Mouse (Mus musculus) kidney, adult 2 months (tissue): ENCODE measurements around the gene Ino80. TPM values are rescaled to one million over a fixed set of nuclear protein-coding genes. Genes with fewer than 3 reads are reported as not detected.

Experiments used
- DNase-seq: peaks from one replicate; pipeline ENCODE4 v3.0.0; 2021
- H3K27ac ChIP-seq: fragments of 200-500 bp; 2 replicates; pipeline ENCODE4 v1.5.1; 2012; ENCODE audit warnings: low read depth, low read length, control low read depth, inconsistent platforms; ENCODE audit not compliant: insufficient read depth
- H3K27me3 ChIP-seq: fragments of 200-500 bp; replicated peaks from 2 replicates; pipeline ENCODE4 v1.6.1; 2012; ENCODE audit warnings: mild to moderate bottlenecking, moderate library complexity, low read length, inconsistent platforms; ENCODE audit not compliant: control insufficient read depth, insufficient read depth
- H3K36me3 ChIP-seq: fragments of 200-500 bp; 2 replicates; pipeline ENCODE4 v1.6.1; 2012; ENCODE audit warnings: mild to moderate bottlenecking, moderate library complexity, low read length, inconsistent platforms; ENCODE audit not compliant: control insufficient read depth, insufficient read depth
- H3K4me1 ChIP-seq: fragments of 200-500 bp; 2 replicates; pipeline ENCODE4 v1.6.1; 2011; ENCODE audit warnings: low read length; ENCODE audit not compliant: control insufficient read depth, insufficient read depth
- H3K4me3 ChIP-seq: fragments of 200-500 bp; 2 replicates; pipeline ENCODE4 v1.5.1; 2011; ENCODE audit warnings: mild to moderate bottlenecking, low read depth, low read length, control low read depth; ENCODE audit not compliant: insufficient read depth
- CTCF ChIP-seq: fragments of 200-500 bp; conservative IDR thresholded peaks from 2 replicates; pipeline ENCODE4 v1.5.1; 2011; ENCODE audit warnings: low read depth, mild to moderate bottlenecking, control low read depth, low read length, moderate library complexity, mixed read lengths; ENCODE audit not compliant: insufficient read depth, insufficient read length
- POLR2A ChIP-seq: fragments of 200-500 bp; IDR thresholded peaks from one replicate; pipeline ENCODE4 v1.6.1; 2011; ENCODE audit warnings: low read depth, low read length, control low read depth
- WGBS: fragments of 180-500 bp; shearing (Covaris S2); methylation state at CpG from one replicate; pipeline ENCODE4 v1.1.7; 2018; 5-methylcytosine and 5-hydroxymethylcytosine counted together
- polyA plus RNA-seq: library from polyadenylated mRNA; depleted of rRNA; stranded (reverse); fragments of >200 nt; gene quantifications from 2 replicates; pipeline ENCODE4 v1.2.3, GENCODE M21; 2012

Gene Ino80
- polyA plus RNA-seq, 1 experiment = 6.5 TPM

DNA sequence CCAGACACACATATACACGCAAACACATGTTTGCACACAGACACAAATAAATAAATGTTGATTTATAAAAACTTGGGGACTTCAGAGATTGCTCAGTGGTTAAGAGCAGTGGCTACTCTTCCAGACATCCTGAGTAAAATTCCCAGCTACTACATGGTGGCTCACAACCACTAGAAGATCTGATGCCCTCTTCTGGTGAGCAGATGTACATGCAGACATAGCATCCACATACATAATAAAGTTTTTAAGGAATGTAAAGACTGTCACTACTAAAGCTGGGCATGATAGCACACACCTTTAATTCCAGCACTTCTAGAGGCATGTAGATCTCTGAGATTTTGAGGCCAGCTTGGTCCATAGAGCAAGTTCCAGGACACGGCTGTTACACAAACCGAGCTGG, 16.5 kb downstream of the Ino80 start:
- no peak overlapping the region for H3K4me3 ChIP-seq
- 92% methylated on average over 3 of the region's 3 CpGs for WGBS
- H3K4me1 ChIP-seq = peaks cover 6% of the 10 kb centered on the region; the same call in 1 of the 2 replicates
- H3K27me3 ChIP-seq = no peaks in the 10 kb centered on the region
- TF ChIP-seq POLR2A = no peak
- TF ChIP-seq CTCF = no peak
- peaks cover 5% of the 10 kb centered on the region; the same call in 1 of the 2 replicates for H3K36me3 ChIP-seq
- H3K27ac ChIP-seq = no peak overlapping the region
- no peak for DNase-seq

DNA sequence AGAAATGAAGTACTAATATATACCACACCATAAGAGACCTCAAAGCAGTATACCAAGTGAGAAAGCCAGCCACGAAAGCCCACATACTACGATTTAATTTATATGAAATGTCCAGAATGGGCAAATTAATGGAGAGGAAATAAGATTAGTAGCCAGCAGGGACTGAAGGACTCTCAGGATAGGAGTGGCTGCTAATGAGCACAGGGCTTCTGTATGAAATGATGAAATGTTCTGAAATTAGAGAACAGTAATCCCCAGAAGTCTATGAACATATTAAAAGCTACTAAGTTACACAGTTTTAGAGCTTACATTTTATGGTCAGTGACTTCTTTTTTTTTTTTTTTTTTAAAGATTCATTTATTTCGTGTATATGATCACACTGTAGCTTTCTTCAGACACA, 22.9 kb downstream of the Ino80 start:
- H3K4me3 ChIP-seq = no peak overlapping the region
- H3K27ac ChIP-seq = no peak overlapping the region
- WGBS = 94% methylated on average over 3 of the region's 3 CpGs
- no peaks in the 10 kb centered on the region for H3K4me1 ChIP-seq
- H3K27me3 ChIP-seq = no peaks in the 10 kb centered on the region
- TF ChIP-seq POLR2A (no peak), CTCF (no peak)
- peaks cover 8% of the 10 kb centered on the region for H3K36me3 ChIP-seq
- no peak for DNase-seq

DNA sequence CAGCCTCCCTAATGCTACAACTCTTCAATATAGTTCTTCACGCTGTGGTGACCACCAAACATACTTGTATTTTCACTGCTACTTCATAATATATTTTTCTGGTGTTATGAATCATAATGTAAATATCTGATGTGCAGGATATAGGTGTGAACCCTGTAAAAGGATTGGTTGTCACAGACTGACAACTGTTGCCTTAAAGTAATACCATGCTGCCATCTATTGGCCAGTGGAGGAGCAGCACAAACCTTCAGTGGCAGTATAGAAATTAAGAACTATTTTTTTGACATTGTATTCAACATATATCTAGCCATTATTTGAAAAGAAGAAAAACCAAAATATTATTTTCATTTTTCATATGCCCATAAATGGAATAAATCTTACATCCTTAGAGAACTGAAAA, 40.5 kb downstream of the Ino80 start:
- Histone ChIP-seq H3K27me3 (no peaks in the 10 kb centered on the region), H3K4me3 (no peak overlapping the region), H3K36me3 (peaks cover 4% of the 10 kb centered on the region; the same call in 1 of the 2 replicates), H3K4me1 (no peaks in the 10 kb centered on the region), H3K27ac (no peak overlapping the region)
- TF ChIP-seq CTCF = 0 out of 2 replicates have a peak, but pooled peaks have one; percentile 19
- no peak for TF ChIP-seq POLR2A
- peak; percentile 62 for DNase-seq
- WGBS = 91% methylated on average over 1 of the region's 1 CpGs

DNA sequence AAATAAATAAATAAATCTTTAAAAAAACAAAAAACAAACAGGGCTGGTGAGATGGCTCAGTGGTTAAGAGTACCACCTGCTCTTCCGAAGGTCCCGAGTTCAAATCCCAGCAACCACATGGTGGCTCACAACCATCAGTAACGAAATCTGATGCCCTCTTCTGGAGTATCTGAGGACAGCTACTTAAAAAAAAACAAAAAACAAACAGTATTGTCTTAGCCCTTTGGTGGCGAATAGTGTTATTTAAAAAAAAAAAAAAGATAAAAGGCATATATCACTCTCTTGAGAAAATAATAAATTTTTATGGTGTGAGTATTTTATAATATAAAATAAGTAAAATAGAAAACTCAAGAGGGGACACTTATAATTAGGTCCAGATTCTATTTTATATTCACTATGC, 41.0 kb downstream of the Ino80 start:
- no peak for DNase-seq
- Histone ChIP-seq H3K4me3 (no peak overlapping the region), H3K4me1 (no peaks in the 10 kb centered on the region), H3K36me3 (peaks cover 3% of the 10 kb centered on the region; the same call in 1 of the 2 replicates), H3K27me3 (no peaks in the 10 kb centered on the region), H3K27ac (no peak overlapping the region)
- 89% methylated on average over 4 of the region's 4 CpGs for WGBS
- TF ChIP-seq CTCF = no peak
- TF ChIP-seq POLR2A = no peak

DNA sequence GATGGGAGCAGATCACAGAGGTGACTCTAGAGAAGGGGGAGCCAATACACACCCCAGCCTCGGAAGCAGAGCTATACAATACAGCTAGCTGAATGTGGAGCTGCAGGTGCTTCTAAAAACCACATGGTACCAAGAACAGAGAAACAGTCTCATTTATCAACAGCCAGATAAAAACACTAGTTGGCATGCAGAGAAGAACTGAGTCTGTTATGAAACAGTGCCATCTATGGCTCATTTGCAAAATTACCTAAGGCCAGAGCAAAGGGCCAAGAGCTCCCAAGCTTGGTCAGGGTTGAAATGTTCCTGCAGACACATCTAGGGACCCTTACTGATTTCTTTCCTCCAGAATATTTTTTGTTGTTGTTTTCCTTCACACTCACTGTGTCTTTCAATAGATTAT, 63.7 kb downstream of the Ino80 start:
- DNase-seq = peak; percentile 62
- H3K36me3 ChIP-seq = peaks cover 7% of the 10 kb centered on the region
- TF ChIP-seq POLR2A = no peak
- peak; percentile 53 for TF ChIP-seq CTCF

DNA sequence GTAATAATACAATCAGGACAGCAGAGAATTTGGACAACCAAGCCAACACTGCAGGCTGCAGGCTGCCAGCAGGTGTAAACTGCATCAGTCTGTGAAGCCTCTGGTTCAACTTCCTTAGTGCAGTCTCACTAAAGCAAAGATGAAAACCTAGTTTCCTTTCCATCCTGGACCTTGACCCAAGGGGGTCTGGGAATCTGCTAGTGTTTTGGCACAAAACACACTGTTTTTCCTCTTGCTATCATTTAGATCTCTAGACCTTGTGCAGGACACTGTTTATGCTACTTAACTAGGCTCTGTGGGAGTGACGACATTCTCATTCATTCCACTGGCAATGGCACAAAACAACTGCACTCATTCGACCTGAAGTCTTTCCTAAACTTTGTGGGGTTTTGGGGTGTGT, 65.8 kb downstream of the Ino80 start:
- Histone ChIP-seq H3K27me3 (no peaks in the 10 kb centered on the region), H3K4me3 (no peak overlapping the region), H3K4me1 (no peaks in the 10 kb centered on the region), H3K36me3 (peaks cover 2% of the 10 kb centered on the region), H3K27ac (peak overlapping the region; percentile 75)
- WGBS = 51% methylated on average over 2 of the region's 2 CpGs
- TF ChIP-seq POLR2A (no peak), CTCF (no peak)
- DNase-seq = peak; percentile 54

More for the DNA sequence above, 63.7 kb downstream of the Ino80 start:
- H3K27me3 ChIP-seq = no peaks in the 10 kb centered on the region
- WGBS = 27% methylated on average over 1 of the region's 1 CpGs
- no peak overlapping the region for H3K4me3 ChIP-seq
- H3K4me1 ChIP-seq = no peaks in the 10 kb centered on the region
- no peak overlapping the region for H3K27ac ChIP-seq

DNA sequence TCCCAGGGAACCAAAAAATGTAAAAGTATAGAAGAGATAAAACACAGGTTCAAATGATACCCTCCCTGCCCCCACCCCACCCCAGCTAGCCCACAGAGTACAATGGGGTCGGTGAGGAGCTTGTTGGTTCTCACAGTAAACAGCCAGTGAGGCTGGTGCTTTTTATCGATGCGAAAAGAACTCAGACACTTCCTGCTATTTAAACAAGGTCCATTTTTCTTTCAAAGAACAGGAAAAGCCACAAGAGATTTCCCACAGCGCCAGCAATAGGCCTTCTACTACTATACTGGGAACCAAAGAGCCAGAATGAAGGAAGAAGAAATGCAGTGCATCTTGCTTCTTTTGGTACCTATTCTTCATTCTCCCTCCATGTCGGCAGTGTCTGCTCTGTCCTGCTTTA, 66.5 kb downstream of the Ino80 start:
- TF ChIP-seq POLR2A (no peak), CTCF (no peak)
- no peak overlapping the region for H3K4me3 ChIP-seq
- peaks cover 2% of the 10 kb centered on the region for H3K36me3 ChIP-seq
- WGBS = 68% methylated on average over 5 of the region's 5 CpGs
- no peaks in the 10 kb centered on the region for H3K27me3 ChIP-seq
- peak overlapping the region; percentile 75 for H3K27ac ChIP-seq
- no peaks in the 10 kb centered on the region for H3K4me1 ChIP-seq
- DNase-seq = peak; percentile 57

DNA sequence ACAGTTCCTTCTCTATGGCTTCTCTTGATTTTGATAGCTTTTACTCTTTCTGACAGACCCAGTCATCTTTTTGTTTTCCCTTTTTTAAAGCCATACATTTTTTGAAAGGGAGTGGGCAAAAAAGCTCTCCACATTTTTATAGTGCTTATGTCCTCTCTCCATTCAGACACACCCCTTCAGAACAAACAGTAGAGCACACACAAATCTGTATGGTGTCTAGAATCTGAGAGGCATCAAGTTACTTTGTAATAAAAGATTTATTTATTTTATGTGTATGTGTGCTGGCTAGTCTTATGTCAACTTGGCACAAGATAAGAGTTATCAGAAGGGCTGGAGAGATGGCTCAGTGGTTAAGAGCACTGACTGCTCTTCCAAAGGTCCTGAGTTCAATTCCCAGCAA, 68.8 kb downstream of the Ino80 start:
- Histone ChIP-seq H3K36me3 (peaks cover 6% of the 10 kb centered on the region), H3K27me3 (no peaks in the 10 kb centered on the region), H3K27ac (peak overlapping the region; percentile 59), H3K4me3 (no peak overlapping the region), H3K4me1 (no peaks in the 10 kb centered on the region)
- no peak for DNase-seq
- TF ChIP-seq CTCF = no peak
- no peak for TF ChIP-seq POLR2A
